Mouse (Mus musculus) heart, postnatal 10 days (tissue): ENCODE results near the gene Wdr37. TPM values are rescaled to one million over a fixed set of nuclear protein-coding genes. Genes with fewer than 3 reads are reported as not detected.

Experiments used
- DNase-seq, 2 experiments: peaks; one replicate each; pipeline ENCODE4 v3.0.0; 2021
- intact Hi-C: fragments of 180-260 bp; cut with DNase I; formaldehyde crosslinking; loops from one replicate; pipeline ENCODE4 v1.15.1; 2025
- microRNA-seq, 2 experiments: library from miRNA; unstranded; fragments of <30 nt; microRNA quantifications; one replicate each; pipeline ENCODE4 v1.2.0; 2022
- total RNA-seq, 2 experiments: library from RNA; stranded (reverse); gene quantifications; 2 replicates each; pipeline ENCODE4 v1.2.3; 2021

Wdr37 gene
- total RNA-seq, 2 experiments from 2014 or later = 39.0 to 39.8 TPM

- intact Hi-C loops = loop anchor here (5.0 kb wide), 1 partner anchor 1943 kb away; no protein-coding TSS in a partner anchor
- DNase-seq = peak; percentile 30 to 59
These were observed 91.3 kb downstream of the Wdr37 start for GRCm38 (mm10) chr13:8780441-8780840.

- intact Hi-C loops = no loop called here
- DNase-seq = no peak
These were observed 101.1 kb downstream of the Wdr37 start for GRCm38 (mm10) chr13:8770616-8771015.

GRCm38 (mm10) chr13:8769654-8770227, 102.0 kb downstream of the Wdr37 start:
- DNase-seq = no peak
- intact Hi-C loops = no loop called here

GRCm38 (mm10) chr13:8760940-8761339, 110.8 kb downstream of the Wdr37 start:
- no peak for DNase-seq
- intact Hi-C loops = no loop called here

Small RNAs within 50 kb of the gene (microRNA-seq; reads per million reads assigned to microRNA genes)
- gene Gm22750 = 0 reads per million in 2 experiments

Other genes starting within 250 kb of the Wdr37 start
- gene Idi1, start 13.6 kb upstream of the Wdr37 start, total RNA-seq = 1 to 10 TPM; 7.9 TPM
- not detected for gene Gm9745, start 76.3 kb upstream of the Wdr37 start, total RNA-seq
- not detected for gene Idi2, start 81.0 kb upstream of the Wdr37 start, total RNA-seq
- gene Gtpbp4, start 124.2 kb upstream of the Wdr37 start, total RNA-seq = 10 to 100 TPM; 40.1 to 41.0 TPM
- gene Larp4b, start 222.0 kb upstream of the Wdr37 start, total RNA-seq = 10 to 100 TPM; 78.4 to 81.5 TPM